Mouse (Mus musculus) spleen, postnatal 36 days (tissue): ENCODE measurements at regions not wholly inside any gene's neighbourhood (a gene's known extent, or its start where the extent isn't known, plus 50 kb on each side); places are given as distances from the start of the nearest gene placed in this dataset.

Experiments used
- DNase-seq, 2 experiments: peaks; one replicate each; pipeline ENCODE4 v3.0.0; 2022; ENCODE audit warnings: low spot score in 2 of 2, mixed read lengths in 1 of 2

DNA sequence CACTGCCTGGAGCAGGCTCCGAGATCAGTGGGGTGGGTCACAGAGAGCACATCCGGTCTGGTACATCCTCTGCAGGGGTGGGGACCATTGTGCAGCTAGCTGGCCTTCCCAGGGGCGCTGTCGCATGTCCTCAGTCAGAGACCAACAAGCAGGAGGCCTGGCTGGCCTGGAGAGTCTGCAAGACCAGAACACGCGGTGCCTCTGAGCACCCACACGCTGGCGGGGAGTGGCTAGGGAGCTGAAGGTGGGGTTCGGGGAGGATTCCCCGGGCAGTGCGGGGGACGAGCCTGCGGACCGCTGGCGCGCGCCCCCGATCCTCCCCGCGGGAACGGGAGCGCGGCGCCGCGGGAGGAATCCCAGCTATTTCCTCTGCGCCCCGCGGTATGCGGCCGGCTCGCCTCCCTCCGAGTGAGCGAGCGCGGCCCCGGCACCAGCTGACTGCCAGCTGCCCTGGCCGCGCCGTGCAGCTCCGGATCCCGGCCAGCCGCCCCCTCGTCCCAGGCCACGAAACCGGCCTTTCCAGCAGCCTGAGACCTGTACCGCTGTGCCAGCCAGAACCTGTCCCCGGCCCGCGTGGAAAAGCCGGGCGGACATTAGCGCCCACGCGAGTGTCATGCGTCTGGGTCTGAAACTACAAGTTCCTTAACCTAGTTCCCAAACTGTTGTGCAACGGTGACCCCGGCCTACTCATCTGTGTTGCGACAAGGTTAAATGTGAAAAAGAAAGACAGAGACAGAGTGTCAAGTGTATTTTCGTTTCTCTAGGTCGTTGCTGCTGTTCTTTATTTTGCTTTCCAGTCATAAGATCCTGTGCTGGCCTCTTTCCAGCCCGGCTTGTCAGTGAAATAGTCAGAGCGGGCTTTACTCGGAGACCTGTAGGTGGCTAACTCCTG is 61.2 kb downstream of the Pkdcc start:
- DNase-seq = peak; percentile 80 to 83

DNA sequence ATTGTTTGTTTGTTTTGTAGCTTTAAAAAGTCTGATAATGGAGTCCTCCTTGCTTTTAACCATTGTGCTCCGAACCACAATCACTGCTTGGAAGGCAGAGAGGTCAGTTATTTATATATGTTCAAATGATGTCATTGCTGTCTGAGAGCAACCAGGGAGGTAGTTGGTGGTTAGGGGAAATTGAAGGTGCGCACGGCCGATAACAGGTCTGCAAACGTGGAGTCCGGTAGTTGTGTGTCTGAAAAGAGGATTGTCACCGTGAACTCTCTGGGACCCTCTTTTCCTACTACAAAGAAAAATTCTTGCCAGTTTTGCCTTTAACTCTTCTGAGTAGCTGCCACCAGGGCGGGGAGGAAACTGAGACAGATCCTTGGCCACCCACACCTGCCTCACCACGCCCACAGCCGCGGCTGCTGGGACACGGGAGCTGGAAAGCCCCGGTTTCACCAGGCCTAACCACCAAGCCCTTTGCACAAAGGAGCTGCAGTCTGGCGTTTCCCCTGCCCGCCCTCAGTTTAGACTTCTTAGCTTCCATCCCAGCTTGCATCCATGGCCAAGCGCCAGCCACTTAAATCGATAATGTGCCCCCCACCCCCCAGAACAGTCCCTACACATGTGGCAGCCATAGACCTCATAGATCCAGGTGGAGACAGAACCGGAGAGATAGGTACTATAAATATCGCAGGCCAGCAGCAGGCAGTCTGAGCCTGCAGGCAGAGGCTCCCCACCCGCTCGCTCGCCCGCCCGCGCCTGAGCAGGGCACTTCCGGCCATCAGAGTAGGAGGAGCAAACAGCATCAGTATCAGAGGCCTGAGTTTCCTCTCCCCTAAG is 62.2 kb downstream of the Pkdcc start:
- DNase-seq = peak; percentile 89 to 90

DNA sequence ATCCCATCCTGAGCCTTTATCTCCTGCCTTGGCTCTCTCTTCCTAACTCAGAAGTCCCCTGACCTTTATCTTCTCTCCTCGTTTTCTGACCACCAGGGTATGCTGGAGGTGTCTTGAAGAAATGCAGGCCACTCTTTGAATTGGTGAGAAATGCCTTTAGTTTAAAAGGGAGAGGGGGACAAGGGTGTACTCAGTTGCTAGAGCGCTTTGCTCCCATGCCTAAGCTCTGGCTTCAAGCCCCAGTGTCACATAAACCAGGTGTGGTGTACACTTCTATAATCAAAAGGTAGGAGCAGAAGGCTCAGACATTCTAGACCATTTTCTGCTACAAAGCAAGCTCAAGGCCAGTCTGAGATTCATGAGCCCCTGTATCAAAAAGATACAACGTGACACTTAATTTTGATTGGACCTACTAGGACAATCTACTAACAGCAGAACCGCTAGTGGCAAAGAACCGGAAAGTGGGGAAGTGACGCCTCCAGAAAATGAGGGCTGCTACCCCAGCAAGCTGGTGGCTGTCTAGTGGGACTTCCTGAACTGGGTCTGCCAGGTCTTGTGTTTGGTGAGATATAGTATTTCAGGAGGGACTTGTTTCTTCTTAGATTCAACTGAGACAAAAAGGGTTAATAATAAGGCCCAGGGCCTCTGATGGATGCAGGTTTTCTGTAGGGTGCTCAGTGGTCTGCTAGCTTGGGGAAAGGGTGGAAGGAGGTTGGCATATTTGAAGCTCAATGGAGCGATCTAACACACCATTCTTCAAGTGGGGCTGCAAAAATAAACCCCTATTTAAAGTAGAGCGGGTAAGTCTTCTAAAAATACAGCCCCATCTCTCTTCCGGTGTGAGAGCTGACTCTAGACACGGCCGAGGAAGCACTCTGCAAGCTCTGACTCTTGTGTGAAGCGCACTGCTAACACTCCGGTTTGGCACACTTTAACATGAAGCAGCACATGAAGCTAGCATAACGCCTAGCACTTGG is 63.1 kb downstream of the Pkdcc start:
- DNase-seq = peak; percentile 80 to 84

DNA sequence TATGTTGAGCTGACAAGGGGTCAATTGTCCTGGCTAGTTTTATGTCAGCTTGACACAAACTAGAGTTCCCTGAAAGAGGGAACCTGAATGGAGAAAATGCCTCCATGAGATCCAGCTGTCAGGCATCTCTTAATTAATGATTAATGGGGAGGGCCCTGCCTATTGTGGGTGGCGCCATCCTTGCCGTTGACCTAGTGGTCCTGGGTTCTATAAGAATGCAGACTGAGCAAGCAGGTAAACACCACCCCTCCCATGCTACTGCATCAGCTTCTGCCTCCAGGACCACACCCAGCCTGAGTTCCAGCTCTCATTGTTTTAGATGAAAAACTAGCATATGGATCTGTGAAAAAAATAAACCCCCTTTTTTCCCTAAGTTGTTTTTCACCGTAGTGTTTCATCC is 67.4 kb upstream of the Eml4 start:
- DNase-seq = no peak

DNA sequence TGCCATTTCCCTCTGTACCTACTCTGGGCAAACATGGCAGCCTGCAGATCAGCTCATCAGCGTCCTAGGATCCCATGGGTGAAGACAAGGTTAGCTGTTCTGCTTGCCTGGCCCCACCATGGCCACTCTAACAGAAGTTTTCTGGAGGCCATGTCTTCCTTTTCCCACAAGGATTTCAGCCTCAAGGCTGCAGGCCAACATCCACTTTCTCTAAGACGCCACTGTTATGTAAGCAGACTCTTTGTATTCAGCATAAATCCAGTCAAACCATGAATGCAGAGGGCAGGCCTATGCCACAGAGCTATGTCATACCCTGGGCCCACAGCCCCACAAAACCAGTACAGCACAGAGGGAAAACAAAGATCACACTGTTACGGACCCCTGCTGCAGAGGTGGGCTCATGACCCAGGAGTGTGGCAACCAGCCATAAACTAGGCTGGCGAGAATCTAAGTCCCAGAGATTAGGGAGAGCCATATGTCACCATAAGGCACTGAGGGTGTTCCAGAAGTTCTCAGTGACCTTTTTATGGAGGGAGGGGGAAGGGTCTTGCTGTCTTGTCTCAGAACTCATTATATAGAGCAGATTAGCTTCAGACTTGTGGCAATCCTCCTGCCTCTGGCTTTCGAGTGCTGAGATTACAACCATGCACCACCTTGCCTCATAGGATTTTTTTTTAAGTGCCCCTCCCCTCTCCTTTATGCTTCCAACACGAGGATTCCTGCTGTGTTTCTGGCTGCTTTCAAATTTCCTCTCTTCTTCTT is 63.2 kb upstream of the Eml4 start:
- DNase-seq = no peak

DNA sequence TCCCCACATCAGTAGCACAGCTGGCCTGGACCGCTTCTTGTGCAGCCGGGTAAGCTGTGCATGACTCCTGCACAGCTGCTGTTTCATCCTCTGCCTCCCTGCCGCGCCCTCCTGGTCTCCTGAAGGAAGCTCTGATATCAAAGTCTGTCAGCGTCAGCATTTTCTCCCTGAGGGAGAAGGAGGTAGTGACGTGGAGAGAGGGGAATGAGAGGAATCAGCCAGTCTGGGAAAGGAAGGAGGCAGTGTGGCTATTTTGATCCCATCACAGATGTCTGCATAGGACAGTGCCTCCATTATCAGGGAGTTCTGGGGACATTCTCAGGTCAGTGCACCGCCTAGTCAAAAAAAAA is 62.6 kb upstream of the Eml4 start:
- no peak for DNase-seq

DNA sequence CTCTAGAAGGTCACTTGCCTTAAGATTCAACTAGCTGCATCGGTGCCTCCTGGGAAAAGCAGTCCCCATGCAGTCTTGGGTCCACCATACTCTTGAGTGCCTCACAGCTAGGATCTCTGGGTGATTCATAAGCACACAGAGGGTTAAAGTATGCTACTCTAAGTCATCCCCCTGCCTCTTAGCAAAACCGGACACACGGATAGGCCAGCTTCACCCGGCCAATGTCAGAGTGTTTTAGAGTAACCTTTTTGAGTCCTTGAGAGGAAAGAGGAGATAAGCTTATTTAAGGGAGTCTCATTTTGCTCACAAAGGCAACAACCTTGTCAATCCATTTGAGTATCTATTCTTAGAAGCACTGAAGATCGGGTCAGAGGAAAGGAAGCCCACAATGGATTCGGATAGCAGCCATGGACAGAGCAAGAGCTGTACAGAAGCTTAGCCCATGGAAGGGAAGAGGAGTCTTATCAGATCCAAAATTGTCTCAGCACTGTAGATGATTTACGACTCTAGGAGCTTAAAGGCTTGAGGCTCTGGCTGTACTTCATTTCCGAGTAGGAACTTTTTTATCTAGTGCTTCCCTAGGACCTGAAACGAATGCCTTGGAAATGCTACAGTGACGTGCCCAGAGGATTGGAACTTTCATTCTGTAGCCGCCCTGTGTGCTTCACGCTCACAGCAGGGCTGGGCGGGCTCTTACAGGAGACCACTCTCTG is 55.0 kb upstream of the Eml4 start:
- DNase-seq = no peak

DNA sequence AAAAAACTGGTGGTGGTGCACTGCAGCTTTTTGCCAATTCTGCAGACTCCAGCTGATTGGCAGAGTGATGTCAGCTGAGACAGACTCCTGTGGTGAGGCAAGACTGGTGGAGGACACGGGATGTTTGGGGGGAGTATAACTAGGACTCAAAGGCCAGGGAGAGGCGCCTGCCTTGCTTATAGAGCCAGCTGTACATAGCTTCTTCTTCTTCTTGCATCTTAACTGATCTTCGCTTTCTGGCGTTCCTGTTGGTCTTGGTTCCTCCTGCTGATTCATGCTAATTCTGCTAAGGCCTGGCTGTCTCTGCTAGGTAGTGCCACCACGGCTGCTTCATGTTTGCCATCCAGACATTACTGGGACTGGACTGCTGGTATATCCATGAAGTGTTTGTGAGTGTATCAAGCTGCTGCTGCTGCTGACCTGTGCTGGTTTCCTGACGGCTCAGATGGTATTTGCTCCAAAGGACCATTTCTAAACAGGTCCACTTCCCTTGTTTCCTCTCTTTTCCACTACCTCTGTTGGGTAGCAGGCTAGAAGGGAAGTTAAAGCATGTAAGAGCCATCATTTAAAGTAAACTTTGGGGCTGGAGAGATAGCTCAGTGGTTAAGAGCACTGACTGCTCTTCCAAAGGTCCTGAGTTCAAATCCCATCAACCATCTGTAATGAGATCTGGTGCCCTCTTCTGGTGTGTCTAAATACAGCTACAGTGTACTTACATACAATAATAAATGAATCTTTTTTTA is 53.2 kb upstream of the Eml4 start:
- DNase-seq = no peak
